Mouse (Mus musculus): Measurements from ENCODE around the gene Glra1. TPM values are rescaled to one million over a fixed set of nuclear protein-coding genes. Genes with fewer than 3 reads are reported as not detected.
"Not testable (repeated sequence)": the region's sequence is repeated elsewhere in the genome, so short reads cannot be mapped to it uniquely, and the experiment has no call there.

The Glra1 gene
- total RNA-seq (2021) = not detected
- long read RNA-seq, experiment 1 = 0 reads
- long read RNA-seq, experiment 2 = 0 reads

- DNase-seq (ENCODE audit: low spot score in 2 of 2) = peak; percentile 62 to 79
These were observed at the start of gene Glra1 for GRCm38 (mm10) chr11:55607808-55608523. Glra1 (minus strand) TSS chr11:55608198.

GRCm38 (mm10) chr11:55636961-55637360 is 29.0 kb upstream of the Glra1 start:
- no peak for DNase-seq (ENCODE audit: low spot score in 2 of 2)

- no peak for DNase-seq (ENCODE audit: low spot score in 2 of 2)
These were observed 25.9 kb upstream of the Glra1 start for GRCm38 (mm10) chr11:55633901-55634300.

GRCm38 (mm10) chr11:55614631-55615030 is 6.6 kb upstream of the Glra1 start:
- DNase-seq (ENCODE audit: low spot score in 2 of 2) = not testable (repeated sequence)

GRCm38 (mm10) chr11:55608524-55608920 is 524 bp upstream of the Glra1 start:
- no peak for DNase-seq (ENCODE audit: low spot score in 2 of 2)

GRCm38 (mm10) chr11:55607066-55607807 is 761 bp downstream of the Glra1 start:
- DNase-seq (ENCODE audit: low spot score in 2 of 2) = no peak

- no peak for DNase-seq (ENCODE audit: low spot score in 2 of 2)
These were observed 6.4 kb downstream of the Glra1 start for GRCm38 (mm10) chr11:55601447-55602065.

GRCm38 (mm10) chr11:55595726-55596125 is 12.3 kb downstream of the Glra1 start:
- no peak for DNase-seq (ENCODE audit: low spot score in 2 of 2)

- no peak for DNase-seq (ENCODE audit: low spot score in 2 of 2)
These were observed 13.6 kb downstream of the Glra1 start for GRCm38 (mm10) chr11:55594411-55594810.

GRCm38 (mm10) chr11:55591194-55591593 is 16.8 kb downstream of the Glra1 start:
- DNase-seq (ENCODE audit: low spot score in 2 of 2) = no peak

GRCm38 (mm10) chr11:55589376-55590167 is 18.4 kb downstream of the Glra1 start:
- no peak for DNase-seq (ENCODE audit: low spot score in 2 of 2)

GRCm38 (mm10) chr11:55574397-55574796 is 33.6 kb downstream of the Glra1 start:
- DNase-seq (ENCODE audit: low spot score in 2 of 2) = no peak

- peak in 1 of 2 experiments; percentile 10 for DNase-seq (ENCODE audit: low spot score in 2 of 2)
These were observed 36.9 kb downstream of the Glra1 start for GRCm38 (mm10) chr11:55571144-55571543.

GRCm38 (mm10) chr11:55566309-55567099 is 41.5 kb downstream of the Glra1 start:
- DNase-seq (ENCODE audit: low spot score in 2 of 2) = no peak

GRCm38 (mm10) chr11:55545690-55546089 is 62.3 kb downstream of the Glra1 start:
- no peak for DNase-seq (ENCODE audit: low spot score in 2 of 2)

- DNase-seq (ENCODE audit: low spot score in 2 of 2) = no peak
These were observed 65.3 kb downstream of the Glra1 start for GRCm38 (mm10) chr11:55542671-55543070.

- no peak for DNase-seq (ENCODE audit: low spot score in 2 of 2)
These were observed 65.9 kb downstream of the Glra1 start for GRCm38 (mm10) chr11:55542128-55542527.

GRCm38 (mm10) chr11:55534766-55535165 is 73.2 kb downstream of the Glra1 start:
- DNase-seq (ENCODE audit: low spot score in 2 of 2) = no peak

GRCm38 (mm10) chr11:55533378-55533777 is 74.6 kb downstream of the Glra1 start:
- DNase-seq (ENCODE audit: low spot score in 2 of 2) = no peak

- DNase-seq (ENCODE audit: low spot score in 2 of 2) = no peak
These were observed 77.3 kb downstream of the Glra1 start for GRCm38 (mm10) chr11:55530741-55531140.

Measured in adrenal gland, postnatal 4 days (tissue).